Mouse (Mus musculus): ENCODE data around the gene Gas7.

Gas7 gene

DNA sequence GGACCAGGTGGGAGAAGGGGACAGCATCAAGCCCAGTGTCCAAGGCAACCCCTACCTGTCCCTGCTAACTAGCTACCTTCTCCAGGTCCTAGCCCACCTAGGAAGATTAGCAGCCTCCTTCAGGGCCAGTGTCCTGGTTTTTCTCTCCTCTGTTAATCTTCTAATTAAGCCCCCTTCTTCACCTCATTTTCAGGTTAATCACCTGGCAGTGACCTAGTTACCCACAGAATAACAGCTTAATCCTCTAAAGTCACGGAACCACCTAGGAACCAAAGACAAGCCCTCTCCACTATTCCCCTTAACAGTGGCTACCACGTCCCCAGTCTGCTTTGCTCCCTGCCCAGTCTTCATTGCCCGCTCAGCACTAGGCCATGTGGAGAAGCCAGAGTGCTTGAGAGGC, 226.6 kb downstream of the Gas7 start:
- DNase-seq (ENCODE audit: low read depth in 2 of 2, low spot score in 2 of 2) = no peak

DNA sequence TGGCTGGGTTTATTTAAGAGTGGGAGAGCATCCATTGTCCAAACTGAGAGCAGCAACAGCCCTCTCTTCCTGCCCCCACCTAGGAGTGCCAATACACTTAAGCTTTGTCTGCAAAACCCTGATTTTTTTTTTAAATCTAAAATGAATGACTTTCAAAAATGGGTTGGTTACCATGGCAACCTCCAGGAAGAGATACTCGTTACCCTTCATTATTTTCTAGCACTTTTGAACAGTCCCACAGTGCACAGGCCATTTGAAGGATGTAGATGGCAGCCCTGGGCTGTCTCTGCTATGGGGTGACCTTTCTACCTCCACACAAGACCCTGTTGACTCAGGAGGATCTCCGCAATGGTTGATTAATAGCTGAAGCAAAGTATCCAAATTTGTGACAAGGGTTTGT, 230.9 kb downstream of the Gas7 start:
- no peak for DNase-seq (ENCODE audit: low read depth in 2 of 2, low spot score in 2 of 2)

DNA sequence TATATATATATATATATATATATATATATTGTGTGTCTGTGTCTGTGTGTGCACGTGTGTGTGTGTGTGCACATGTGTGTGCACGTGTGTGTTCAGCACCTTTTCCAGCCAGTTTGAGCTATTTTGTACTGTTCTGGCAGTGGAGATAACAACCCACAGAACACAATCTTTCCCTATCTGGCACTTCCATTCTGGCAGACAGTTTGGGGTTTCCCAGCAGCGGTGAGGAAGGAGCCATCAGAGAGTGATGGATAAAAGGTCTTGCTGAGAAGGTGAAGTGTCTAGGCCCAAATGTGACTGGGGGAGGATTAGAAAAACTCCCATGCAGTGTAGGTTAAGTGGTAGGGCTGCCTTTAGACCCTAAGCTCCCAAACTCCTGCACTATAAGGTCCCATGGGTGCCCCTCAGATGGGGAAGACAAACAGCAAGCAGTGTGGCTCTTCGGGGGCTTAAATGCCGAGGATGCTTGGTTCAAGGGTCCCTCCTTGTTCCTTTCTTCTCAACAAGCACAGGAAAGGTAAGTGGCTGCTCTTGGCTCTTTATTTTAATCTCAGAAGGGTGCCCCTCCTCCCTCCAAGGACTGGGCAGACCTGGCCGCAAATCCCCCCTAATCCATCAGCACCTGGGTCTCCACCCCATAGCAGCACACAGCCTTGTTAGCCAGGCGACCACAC, 239.6 kb downstream of the Gas7 start, which contains the start of gene Rcvrn:
TSS of gene Rcvrn (plus strand) at position 624 of the 674 bp plus-strand sequence.
- no peak for DNase-seq (ENCODE audit: low read depth in 2 of 2, low spot score in 2 of 2)

DNA sequence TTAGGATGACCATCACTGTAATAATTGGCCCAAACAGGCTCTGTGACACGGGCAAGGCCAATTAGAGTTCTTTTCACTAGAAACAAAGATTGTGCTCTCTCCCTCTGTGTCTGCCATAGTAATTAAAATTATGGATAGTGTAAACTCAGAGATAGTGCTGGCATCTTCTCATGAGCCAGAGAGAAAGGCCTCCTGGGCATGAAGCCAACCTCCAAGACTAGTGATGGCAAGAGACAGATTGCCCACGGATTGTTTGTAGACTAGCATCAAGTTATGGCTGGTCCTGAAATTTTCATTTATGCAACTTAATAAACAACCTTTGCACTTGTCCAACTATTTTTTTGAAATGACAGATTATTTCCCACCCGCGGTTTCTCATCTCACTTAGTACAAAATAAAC, 257.7 kb downstream of the Gas7 start:
- DNase-seq (ENCODE audit: low read depth in 2 of 2, low spot score in 2 of 2) = no peak

DNA sequence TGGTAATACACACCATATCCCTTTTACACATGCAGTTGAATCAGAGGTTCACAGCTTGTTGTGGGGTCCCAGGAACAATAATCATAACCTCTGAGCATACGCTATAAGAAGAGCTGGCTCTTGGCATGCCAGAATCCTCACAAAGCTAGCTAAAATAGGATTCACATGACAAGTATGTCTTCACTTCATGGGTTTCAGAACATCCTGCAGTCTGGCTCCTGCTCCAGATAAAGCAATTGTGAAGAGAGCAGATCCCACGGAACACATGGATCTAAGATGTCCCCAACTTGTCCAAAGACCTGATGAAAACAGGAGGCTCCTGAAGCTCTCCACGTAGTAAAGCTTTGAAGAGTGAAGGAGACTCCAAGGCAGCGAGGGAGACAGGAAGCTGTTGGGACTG, 260.1 kb downstream of the Gas7 start:
- no peak for DNase-seq (ENCODE audit: low read depth in 2 of 2, low spot score in 2 of 2)

DNA sequence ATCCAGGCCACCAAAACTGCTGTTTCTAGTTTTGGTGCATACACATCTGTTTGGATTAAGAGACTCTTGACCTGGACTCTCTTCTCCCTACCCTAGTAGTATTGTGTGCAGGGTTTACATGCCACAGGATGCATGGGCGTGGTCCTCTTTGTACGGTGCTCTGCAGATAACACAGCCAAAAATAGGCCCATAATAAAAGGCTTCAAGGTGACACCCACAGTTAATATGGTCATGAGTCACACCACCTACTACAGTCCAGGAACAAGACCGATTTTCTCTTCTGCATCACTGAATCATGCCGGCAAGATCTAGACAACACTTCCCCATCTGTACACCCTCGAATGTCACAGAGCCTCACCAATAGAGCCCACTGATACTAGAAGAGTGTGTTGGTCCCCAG, 266.2 kb downstream of the Gas7 start:
- no peak for DNase-seq (ENCODE audit: low read depth in 2 of 2, low spot score in 2 of 2)

DNA sequence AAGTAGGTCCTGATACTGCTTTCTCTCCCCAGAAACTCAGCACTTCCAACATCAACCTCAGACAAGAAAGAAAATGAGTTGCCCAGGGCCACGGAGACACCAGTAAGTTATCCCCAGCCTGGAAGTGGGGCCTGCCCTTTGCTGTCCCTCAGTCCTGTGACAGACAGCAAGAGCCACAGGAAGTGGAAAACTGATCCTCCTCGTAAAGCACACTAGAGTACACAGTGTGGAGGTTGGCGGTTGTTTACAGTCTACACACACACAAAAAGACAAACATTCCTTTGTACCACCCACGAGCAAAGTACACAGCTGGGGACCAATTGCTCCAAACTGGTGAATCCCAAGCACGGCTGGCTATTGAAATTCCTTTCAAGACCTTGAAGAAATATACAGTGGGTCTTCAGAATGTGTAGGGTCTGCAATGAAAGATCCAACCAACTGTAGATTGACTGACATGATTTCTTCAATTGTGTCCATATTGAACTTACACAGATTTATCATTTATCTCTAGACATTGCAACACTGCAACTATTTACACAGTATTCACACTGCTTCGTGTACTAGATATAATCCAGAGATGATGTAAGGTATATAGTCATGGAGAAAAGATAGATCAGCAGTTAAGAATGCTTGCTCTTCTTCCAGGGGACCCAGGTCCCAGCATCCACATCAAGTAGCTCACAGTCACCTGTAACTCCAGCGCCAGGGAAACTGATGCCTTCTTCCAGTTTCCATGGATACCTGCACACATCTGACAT, 267.3 kb downstream of the Gas7 start:
- DNase-seq (ENCODE audit: low read depth in 2 of 2, low spot score in 2 of 2) = no peak

DNA sequence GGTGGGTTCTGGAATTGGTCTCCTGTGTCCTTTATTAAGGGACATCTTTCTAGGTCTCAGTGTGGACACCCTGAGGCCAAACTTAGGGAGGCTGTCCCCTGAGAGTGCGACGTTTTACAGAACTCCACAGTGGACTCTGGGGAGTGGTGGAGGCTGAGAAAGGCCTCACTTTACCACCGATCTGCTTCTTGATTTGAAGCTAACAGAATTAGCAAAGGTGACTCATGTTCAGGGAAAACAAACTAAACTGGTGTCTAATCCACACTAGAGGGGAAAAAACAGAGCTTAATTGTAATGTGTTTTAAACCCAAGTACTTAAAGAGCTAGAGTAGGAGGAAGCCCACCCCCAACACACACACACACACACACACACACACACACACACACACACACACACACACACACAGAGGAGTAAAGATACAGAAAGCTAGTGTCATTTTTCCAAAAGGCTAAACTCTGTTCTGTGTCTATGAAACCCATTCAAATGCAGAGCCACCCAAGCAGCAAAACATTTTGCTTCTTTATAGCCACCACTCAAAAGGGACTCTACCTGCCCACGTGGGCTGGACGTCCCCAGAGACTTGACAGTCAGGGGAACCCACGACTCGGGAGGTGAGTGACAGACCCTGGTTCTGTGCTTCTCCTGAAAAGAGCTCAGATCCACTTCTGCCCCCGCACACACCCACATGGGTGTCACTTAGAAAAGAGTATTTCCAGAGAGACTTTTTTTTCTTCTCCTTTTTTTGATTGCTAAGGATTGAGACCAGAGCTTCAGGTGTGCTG, 268.2 kb downstream of the Gas7 start:
- no peak for DNase-seq (ENCODE audit: low read depth in 2 of 2, low spot score in 2 of 2)

DNA sequence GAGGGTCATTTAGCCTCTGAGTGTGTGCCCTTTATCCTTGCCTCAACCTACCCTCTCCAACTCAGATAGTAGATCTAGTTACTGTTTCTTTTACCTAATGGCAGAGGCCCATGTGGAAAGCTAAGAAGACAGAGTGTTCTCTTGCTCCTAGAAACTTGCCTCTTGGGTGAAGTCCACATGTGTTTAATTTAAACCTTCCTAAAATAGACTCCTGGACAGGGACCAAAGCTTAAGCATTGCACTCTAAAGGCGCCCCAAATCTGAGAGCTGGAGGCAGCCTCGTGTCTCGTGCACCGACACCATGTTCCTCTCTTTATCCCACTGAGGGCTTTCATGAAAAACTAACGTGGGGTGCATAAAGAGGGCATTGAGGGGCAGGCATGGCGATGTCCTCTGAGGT, 271.9 kb downstream of the Gas7 start:
- no peak for DNase-seq (ENCODE audit: low read depth in 2 of 2, low spot score in 2 of 2)

DNA sequence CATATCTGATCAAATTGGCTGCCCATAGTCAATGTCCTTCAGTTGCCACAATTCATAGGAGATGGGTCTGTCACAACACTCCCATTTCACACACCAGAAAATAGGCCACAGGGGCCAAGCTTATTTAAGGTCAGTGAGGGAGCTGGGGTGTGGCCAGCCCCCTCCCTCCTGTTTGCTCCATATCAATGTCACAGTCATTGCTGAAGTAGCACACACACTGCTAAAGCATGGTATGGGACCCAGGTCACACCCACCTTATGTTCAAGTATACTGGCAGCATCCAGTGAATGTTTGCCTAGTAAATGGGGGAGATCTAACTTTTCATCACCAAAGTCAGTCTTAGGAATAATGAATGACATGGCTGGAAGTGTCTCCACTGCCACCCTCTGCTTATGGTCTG, 273.5 kb downstream of the Gas7 start:
- DNase-seq (ENCODE audit: low read depth in 2 of 2, low spot score in 2 of 2) = no peak

DNA sequence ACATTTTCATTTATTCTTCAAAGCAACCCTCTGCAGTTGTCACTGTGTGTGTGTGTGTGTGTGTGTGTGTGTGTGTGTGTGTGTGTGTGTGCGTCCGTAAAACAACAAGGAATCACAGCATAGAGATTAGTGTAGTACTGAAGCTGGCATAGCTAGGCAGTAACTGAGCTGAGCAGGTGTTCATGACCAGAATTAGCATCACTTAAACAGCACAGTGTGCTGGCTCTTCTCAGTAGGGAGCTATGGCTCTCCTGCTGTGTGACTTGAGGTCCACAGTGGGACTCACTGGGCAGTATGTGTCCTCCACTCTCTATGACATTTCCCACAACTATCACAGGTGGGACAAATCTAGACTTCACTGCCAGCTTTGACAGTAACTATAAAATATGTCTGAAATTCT, 275.8 kb downstream of the Gas7 start:
- no peak for DNase-seq (ENCODE audit: low read depth in 2 of 2, low spot score in 2 of 2)

DNA sequence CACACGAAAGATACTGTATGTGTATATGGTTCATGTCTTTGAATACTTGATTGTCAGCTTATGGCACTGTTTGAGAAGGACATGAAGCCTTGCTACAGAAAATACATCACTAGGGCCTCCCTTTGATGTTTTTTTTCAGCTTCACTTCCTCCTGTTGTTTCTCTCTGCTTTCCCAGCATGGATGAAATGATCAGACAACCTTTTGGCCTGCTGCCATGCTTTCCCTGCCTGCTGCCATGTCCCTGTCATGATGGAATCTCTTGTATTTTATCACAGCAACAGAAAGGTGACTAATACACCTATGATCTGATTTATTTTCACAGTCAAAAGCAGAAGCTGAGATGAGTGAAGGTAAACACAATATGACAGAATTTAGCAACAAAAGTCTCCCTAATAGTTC, 278.5 kb downstream of the Gas7 start:
- no peak for DNase-seq (ENCODE audit: low read depth in 2 of 2, low spot score in 2 of 2)

DNA sequence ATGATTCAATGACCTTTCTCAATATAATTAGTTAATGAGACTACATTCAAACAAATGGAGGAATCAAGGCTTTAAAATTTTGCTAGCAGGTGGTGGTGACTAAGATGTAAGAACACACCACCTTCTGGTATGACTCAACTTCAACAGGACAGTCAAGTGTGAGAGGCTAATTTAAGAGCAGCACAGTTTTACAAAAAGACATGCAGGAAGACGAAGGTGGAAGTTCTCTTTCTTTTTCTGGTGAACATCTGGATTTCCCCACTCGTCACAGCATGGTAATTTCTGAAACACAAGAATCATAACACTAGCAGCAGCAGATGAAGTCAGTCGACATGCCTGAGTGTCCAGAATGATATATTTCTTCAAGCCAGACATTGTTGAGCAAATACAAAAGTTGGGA, 279.4 kb downstream of the Gas7 start:
- no peak for DNase-seq (ENCODE audit: low read depth in 2 of 2, low spot score in 2 of 2)

DNA sequence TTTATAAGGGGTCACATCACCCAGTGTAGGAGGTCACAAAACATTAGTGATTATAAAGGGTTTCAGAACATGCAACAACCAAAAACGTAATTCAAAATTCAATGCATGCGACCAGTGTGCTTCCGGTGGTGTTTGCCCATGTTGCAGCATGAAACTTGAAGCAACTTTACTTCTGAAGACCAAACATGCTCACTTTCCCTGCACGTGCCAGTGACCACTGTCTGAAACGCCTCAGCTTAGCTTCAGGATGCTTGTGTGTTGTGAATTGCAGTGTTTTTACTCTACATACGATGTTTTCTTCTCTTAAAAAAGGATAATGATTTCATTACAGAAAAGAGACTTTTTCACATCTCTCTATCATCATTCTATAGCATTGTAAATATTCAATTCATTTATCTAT, 283.1 kb downstream of the Gas7 start:
- no peak for DNase-seq (ENCODE audit: low read depth in 2 of 2, low spot score in 2 of 2)
